Mouse (Mus musculus) spleen, postnatal 10 days (tissue): ENCODE measurements at regions not wholly inside any gene's neighbourhood (a gene's known extent, or its start where the extent isn't known, plus 50 kb on each side); places are given as distances from the start of the nearest gene placed in this dataset.

Experiments used
- DNase-seq, 2 experiments: peaks; one replicate each; pipeline ENCODE4 v3.0.0; 2021 to 2022; ENCODE audit warnings: low spot score in 2 of 2

DNA sequence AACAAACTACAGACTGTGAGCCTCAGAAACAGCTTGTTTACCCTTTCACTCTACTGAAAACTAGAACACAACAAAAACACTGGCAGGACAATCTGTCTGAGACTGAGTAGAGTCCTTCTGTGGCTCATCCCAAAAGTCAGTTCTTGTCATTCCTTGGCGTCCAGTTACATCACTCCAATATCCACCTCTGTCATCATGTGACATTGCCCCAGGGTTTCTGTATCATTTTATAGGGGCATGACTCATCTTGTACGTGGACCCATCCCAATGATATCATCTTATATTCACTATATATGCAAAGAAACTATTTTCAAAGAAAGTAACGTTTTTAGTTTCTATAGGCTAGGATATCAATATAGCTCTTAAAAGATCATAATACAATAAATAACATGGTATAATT lies 152.3 kb downstream of the Dkk2 start:
- no peak for DNase-seq

DNA sequence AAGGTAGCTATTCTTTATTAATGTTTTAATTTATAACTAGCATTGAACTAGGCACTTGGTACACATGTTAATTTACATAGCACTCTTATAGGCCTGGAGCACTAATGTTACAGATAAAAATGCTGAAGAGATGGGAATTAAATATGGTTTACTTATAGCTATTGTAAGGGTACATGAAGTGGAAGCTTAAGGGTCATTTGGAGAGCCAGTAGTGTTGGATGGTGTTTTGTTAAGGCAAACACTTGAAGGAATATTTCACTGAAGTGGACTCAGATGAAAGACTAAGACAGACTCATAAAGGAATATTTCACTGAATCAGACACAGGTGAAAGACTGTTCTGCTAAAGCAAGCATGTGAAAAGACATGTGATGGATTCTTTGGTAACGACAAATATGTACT lies 172.7 kb downstream of the Dkk2 start:
- no peak for DNase-seq

DNA sequence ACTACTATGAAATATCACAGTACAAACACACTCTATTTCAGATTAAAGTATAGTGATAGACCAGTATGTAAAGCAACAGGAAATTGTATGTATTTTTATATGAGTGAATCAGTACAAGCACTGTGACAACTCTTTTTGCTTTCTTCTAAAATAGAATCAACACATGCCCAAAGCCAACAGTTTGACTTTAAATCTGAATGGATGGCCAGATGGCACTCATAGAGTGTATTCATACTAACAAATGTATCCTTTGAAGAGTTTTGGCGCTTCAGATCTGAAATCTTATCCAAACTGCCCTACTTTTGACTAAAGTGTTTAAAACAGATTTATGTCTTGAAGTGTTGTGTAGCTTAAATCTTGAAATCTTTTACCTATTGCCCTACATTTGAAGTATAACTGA lies 184.5 kb downstream of the Dkk2 start:
- DNase-seq, result no peak

DNA sequence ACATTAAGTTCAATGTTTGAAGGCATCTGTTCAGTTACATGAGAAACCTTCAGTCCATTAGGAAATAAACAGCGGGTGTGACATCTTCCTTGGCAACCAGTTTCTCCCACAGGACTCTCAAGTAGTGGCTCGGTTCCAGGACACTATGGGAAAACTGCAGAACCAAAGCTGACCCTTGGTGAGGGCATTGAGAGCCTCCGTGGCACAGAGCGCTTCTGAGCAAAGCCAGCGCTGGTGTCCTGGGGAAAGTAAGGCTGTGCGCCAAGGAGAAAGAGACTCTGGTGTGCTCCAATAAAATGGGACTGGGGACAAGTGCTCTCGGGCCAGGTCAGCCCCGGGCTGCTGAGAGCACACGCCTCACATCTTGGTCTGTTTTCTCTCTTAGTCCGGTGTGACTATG lies 189.7 kb downstream of the Dkk2 start:
- DNase-seq, result no peak

DNA sequence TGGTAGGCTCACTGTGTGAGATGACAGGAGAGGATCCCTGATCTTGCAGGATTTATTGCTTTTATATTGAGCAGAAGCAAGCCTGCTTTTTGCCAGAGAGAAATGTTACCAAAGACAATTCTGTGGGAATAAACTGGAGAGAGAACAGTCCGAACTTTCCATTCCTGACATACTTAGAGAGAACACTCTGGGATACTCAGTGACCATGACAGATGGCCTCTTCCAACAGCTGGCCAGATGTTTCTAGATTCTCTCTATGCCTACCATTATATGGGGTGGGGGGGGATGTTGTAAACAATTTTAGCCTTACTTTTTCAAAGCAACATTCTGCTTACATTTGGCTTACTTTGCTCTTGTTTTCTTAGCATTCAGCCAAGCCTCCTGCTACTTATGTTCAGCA lies 192.7 kb downstream of the Dkk2 start:
- DNase-seq, result no peak

DNA sequence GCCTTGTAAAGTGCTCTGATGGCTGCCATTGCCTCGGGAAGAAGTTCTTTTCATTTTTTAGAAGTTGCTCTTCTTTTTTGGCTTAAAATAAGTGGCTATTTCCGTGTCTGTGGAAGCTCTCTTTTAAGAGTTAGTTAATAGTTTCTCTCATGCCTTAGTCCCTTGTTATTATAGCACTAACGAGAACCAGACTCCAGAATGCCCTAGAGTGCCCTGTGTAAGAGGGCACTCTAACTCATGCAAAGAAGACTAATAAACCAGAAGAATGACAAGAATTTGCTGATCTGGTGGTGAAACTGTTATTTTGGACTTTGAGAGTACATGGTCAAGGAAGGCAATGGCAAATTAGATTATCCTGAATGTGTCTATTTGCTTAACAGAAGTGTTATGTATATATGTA lies 202.6 kb downstream of the Dkk2 start:
- no peak for DNase-seq

DNA sequence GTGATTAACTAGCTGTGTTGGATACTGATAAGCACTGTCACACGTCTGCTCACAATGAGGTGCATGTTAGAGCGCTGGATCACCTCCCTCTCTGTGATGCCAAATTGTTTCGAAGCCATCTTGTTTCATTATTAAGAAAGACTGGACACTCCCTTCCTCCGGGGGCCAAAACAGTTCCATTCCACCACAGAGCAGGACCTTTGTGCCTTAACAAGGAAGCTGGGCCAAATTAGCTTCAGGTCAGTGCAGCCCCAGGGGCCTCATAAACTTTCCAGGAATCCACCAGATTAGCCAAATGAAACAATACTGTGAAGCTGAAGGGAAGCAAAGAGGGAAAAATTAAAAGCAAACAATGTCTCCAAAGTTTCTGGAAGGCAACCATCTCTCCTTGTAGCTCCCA lies 241.9 kb downstream of the Dkk2 start:
- DNase-seq, result no peak

DNA sequence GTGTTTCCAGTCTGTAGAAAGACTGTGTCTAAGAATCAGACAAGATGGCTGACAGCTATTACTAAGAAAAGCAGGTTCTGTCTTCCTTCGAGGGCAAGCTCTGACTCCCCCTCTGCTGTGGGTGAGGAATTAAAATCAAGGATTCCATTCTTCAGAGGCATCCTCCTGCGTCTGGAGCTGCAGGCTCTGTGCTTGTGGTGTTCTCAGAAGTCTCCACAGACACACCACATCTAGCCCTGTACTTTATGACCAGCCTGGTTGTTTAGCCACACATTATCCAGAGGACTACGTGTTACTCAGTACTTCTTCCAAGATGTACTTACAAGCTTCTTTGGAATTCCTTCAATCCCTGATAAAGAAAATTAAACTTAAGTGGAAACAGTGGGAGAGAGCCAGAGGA lies 258.5 kb downstream of the Dkk2 start:
- no peak for DNase-seq

DNA sequence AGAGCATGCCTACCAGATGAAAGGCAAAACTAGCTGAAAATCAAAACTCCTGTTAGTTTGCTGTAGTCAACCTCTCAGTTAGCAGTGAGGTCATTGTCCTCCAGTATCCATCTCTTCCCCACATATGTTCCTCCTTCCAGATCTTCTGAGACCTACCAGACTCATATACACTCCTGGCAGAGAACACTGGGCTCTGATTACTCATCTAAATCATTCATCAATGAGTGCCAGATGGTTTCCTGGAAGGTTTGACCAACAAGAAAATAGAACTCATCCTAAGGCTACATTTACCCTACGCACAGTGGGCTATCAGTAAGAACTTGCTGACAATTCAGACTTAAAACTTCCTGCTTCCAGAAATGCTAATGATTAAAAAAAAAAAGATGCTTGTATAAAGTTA lies 260.8 kb downstream of the Dkk2 start:
- DNase-seq, result no peak

DNA sequence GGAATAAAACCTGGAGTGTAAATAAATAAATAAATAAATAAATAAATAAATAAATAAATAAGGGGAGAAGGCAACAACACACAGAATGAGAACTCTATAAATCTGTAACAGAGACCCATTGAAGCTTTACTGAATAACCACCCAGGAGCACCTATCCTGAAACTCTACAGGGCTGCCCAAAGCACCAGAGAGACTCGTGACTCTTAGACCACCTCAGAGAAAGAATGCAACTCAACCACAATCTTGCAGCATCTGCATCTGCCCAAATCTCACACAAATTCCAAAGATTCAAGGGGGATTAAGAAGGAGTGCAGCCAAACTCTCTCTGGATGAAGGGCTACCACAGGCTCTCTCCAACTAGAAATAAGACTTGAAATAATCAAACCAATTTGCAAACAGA lies 264.5 kb downstream of the Dkk2 start:
- no peak for DNase-seq

DNA sequence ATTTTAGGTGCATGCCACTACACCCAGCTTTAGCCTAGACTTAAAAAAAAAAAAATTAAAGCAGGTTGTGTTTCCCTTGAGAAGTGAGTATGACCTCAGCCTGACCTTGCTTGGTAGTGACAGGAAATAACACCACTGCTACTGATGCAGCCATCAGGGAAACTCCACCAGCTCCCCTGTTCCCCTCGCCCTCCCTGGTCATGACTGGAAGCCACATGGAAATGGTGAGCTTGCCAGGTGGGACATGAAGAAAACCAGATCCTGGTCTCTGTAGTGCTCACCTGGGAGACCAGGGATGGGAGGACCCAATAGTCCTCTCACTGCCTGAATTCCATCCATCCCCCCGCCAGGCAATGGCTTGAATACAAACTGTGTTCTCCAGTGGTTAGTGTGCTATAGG lies 268.1 kb downstream of the Dkk2 start:
- no peak for DNase-seq

DNA sequence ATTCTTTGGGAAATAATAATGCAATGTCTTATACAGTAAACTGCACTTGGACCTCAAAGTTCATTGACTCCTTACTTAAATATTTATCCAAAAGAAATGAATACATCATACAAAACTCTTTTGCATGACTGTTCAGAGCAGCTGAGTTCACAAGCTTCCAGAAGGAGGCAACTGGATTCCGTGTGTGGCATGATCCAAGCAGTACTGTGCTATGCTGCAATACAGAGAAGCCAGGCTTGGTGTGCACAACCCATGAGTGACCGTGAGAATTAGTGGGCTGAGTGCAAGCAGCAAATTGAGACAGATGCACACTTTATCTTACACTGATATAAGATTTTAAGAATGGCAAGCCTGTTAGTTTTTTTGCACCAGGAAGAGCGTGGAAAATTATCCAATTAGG lies 270.0 kb upstream of the Gimd1 start:
- DNase-seq, result no peak

DNA sequence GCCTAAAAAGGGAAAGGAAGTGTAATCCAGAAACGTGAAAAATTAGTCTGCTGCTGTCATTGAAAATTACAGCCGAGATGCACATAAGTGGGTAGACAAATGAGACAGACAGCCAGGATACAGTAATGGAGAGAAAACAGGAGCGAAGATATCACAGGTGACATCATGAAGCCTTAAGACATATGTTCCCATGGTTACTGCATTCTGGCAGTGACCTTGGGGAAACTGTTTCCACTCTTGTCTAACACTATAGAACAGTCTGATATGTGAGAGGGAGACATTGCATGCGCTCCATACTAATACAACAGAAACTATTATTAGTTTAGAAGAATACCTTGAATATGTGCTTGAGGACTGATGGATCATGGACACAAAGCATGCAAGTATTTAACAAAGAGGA lies 254.0 kb upstream of the Gimd1 start:
- DNase-seq, result no peak

DNA sequence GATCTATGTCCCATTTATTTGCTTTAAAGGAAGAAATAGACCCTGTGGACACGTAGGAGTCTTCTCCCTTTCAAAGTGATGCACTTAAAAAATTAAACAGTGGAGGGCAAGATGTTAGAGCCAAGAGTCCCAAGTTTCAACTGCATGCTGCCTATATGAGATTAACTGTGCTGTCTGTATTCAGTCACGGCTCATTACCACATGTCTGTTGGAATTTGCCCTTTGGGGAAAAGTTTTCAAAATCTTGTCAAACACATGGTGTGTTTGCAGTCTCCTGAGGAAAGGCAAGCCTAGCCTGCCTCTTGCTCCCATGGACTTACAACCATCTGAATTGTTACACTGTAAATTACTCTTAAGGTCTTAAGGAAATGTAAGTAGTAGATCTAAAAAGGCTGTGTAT lies 211.9 kb upstream of the Gimd1 start:
- DNase-seq, result no peak

DNA sequence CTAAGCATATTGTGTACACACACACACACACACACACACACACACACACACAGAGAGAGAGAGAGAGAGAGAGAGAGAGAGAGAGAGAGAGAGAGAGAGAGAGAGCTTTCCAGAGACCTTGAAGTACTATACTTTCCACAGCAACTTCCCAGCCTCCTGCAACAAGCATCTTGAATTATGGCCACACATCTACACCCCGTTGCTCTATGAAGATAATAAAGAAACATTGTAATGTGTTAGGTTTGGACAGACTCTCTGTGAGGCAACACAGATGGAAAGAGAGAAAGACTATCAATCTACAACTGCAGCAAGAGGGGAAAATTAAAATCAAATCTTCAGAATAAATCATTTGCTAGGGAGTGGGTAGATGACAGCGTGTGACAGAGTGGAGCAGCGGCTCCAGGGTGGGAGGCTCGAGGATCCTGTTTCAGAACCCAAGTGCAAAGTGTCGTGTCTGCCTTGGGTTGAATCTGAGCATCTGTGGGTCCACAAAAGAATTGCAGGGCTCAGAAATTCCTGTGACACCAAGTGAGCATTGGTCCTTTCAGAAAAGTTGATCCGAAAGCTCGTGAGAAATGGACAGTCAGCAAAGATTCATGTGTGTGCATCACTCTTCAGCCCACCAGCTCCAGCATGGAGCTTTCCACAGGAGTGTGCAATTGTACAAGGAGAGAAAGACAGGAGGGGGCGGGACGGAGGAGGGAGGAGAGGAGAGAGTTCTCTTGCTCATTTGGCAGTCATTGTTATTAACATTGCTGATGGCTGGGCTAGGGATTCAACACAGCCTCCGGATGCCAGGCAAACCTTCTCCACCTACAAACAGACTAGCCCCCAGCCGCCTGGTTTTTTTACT lies 203.6 kb upstream of the Gimd1 start:
- DNase-seq, result no peak

DNA sequence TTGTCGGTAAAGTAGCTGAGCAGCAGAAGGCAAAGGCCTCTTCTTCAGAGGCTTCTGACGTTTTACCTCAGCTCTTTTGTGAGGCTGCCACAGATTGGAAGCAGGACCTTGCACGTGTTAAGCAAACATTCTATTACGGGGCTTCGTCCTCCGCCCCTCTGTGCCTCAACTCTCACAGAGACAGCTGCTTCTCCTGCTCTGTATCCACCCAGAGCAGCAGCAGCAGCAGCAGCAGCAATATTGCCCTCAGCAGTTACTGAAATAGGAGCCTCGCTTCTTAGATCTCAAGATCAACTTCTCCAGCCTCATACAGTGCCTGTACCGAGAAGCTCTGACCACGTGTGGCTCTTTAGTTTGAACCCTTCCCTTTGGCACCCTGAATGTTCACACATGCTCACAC lies 202.4 kb upstream of the Gimd1 start:
- DNase-seq, result no peak

DNA sequence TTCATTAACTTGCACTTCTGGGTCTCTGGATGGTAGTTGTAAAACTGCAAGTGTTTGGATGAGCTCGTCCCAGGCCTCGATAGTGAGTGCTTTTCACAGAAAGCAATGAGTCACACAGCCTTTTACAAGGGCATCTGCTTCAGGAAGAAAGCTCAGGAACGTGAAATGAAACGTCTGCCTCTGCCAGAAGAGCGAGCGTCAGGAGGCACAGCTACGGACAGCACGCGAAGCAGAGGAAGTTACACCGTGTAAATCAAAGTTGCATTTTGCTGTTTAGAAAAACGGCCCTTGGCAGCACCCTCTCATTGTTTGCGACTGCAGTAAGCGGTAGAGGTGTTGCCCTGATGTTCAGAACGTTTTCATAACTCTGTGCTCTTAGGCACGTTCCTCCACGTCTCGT lies 201.5 kb upstream of the Gimd1 start:
- DNase-seq, result no peak

DNA sequence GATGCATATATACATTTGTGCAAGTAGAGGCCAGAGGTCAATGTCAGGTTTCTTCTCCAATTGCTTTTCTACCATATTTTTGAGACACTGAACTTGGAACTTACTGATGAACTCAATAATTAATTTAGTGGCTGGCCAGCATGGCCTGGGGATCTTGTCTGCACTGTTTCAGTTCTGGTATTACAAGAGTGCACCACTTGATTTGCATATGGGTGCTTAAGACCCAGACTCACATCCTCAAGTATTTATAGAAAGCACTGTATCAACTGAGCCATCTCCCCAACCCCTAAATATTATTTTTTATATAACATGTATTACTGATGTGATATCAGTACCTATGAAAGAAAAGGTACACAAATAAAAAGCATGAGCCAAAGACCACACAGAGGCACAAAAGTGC lies 197.8 kb upstream of the Gimd1 start:
- no peak for DNase-seq

DNA sequence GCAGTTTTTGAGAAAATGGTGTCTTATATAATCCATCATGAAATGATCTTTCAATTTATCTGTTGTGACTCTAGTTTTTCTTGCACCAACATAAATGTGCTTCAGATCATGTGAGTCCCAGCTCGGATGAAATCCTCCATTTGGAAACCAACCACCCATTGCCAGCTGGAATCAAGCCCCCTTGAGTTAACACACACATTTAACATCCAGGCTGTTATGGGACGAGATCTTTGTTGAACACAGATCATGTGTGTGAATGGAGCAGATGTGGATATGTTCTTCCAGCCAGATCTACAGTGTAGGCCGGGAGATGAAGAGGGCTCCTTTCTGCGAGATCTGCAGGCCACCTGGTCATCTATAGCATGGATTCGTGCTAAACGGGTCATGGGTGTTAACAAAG lies 188.4 kb upstream of the Gimd1 start:
- DNase-seq, result no peak

DNA sequence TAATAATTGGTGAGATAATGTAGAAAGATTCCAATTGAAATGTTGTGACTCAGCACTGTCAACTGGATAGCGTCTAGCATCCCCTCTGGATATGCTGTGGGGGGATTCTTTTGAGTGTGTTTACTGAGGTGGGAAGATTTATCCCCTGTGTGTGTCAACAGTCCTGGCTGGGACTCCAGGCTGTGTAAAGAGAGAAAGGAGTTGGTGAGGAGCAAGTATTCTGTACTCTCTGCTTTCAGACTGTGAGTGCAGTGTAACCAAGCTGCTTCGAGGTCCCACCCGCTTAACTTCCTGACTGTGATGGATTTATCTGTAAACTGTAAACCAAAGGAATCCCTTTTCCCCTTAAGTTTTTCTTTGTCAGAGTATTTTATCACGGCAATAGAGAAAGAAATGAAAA lies 175.7 kb upstream of the Gimd1 start:
- DNase-seq, result no peak

DNA sequence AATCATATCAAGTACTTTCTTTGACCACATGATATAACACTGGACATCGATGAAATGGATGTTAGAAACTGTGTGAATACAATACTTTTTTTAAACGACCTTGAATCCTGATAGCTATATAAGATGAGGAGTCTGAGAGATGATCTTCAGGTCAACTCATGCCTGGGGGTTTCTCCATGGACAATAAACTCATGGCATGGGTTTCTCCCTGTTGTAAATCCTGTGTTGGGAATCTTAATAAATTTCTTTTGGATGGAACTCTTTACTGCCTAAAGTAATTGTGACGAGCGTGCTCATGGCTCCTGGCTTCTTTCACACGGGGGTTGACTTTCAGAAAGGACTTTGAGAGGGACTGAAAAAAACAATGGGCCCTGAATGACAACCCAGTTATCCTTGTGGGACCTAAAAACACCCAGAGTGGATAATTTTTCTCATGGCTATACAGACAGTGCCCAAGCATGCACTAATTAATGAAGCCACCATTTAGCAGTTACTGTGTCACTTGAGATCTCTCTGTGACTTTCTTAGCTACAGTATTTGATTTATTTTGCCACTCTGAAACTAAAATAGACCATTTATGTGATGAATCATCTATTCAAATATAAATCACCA lies 167.2 kb upstream of the Gimd1 start:
- no peak for DNase-seq

DNA sequence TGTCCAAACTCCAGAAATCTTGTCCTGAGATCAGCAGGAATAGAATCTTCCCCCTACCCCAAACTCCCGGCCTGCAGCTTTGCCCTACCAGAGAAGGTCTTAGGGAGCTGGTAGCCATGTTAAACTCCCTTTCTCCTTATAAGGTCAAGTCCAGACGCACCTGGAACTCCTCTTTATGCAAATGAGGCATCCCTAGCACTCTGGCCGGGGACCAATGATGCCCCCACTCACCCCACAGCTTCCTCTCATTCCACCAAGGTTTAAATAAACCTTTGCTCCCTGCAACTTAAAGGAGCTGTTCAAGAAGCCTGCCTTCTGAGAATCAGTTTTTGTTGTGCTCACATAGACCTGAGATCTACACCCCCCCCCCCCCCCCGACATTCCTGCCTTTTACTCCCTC lies 158.6 kb upstream of the Gimd1 start:
- DNase-seq, result no peak

DNA sequence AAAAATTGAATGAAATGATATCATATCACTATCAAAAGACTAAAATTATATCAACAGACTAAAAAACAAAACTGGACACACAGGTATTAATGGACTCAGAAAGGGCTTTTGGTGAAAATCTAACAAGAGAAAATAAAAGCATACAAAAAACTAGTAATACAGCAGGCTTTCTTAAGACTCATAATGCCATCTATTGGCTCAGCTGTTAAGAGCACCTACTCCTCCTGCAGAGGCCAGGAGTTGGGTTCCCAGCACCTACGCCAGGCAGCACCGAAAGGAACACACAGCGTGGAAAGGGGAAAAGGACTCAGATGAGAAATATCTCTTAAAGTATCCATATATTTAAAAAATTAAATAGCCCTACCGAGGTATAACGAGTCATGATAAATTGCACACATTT lies 151.9 kb upstream of the Gimd1 start:
- no peak for DNase-seq

DNA sequence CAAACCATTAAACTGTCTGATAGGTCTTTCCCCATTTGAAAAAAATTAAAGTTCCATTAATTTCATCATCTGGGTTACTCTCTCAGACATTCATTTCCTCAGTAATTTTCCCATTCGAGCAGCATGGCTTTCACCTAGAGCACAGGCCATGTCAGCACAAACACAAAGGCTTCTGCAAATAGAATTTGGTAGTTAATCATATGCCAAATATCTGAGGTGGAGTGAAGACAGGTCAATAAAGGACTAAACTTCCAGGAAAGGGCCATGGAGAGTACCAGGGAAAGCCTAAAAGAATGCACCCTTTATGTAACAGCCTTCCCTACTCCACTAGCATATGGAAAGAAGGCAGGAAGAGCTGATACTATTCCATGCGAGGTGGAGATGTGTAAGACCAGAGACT lies 150.3 kb upstream of the Gimd1 start:
- DNase-seq, result no peak
